Mouse (Mus musculus) brain, embryonic 14.5 days (tissue): ENCODE data around the gene Raver2.

Source experiments
- CTCF ChIP-seq: fragments of 200-500 bp; IDR thresholded peaks from 2 replicates; pipeline ENCODE4 v1.5.1; 2012; ENCODE audit warnings: inconsistent platforms, mild to moderate bottlenecking, moderate library complexity, borderline replicate concordance; ENCODE audit not compliant: insufficient read depth, insufficient read length; ENCODE audit errors: extremely low read depth
- POLR2A ChIP-seq: fragments of 200-500 bp; IDR thresholded peaks from 2 replicates; pipeline ENCODE4 v1.6.1; 2012; ENCODE audit warnings: mild to moderate bottlenecking, inconsistent platforms, borderline replicate concordance; ENCODE audit not compliant: poor library complexity, insufficient read depth, insufficient read length, severe bottlenecking; ENCODE audit errors: extremely low read depth

DNA sequence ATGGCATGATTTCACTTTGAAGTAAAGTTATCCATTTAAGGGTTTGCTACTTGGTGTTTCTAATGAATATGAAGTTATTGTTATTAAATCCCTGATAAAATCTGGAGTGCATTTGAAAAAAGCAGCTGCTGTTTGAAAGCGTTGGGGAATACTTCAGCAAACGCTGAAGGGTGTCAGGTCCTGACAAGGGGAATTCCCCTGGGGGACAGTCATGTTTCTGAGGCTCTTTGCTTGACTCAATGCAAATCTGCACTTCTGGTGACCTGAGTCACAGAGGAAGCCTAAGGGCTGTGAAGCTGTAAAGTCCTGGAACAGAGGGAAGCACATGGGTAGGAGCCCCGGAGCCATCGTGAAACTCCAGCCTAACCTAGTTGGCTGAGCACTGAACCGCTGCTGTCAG, 73.0 kb downstream of the Raver2 start:
- no peak for TF ChIP-seq CTCF
- TF ChIP-seq POLR2A: no peak
